Mouse (Mus musculus) forebrain, embryonic 13.5 days (tissue): ENCODE data around the gene Olfr105-ps. TPM values are rescaled to one million over a fixed set of nuclear protein-coding genes. Genes with fewer than 3 reads are reported as not detected.

Source experiments
- ATAC-seq: fragments of 200-750 bp; cut with Nextera tagmentation; 2 replicates; pipeline ENCODE4 v1.8.0; 2017
- H3K27ac ChIP-seq: fragments of 300-500 bp; sonication (generic); 2 replicates; pipeline ENCODE4 v1.5.1; 2015; ENCODE audit warnings: inconsistent platforms, mild to moderate bottlenecking, moderate library complexity
- H3K27me3 ChIP-seq: fragments of 300-500 bp; sonication (generic); 2 replicates; pipeline ENCODE4 v1.6.1; 2015; ENCODE audit warnings: mild to moderate bottlenecking, inconsistent platforms
- H3K36me3 ChIP-seq: fragments of 300-500 bp; sonication (generic); 2 replicates; pipeline ENCODE4 v1.6.1; 2015; ENCODE audit warnings: mild to moderate bottlenecking, inconsistent platforms; ENCODE audit not compliant: poor library complexity, severe bottlenecking
- H3K4me1 ChIP-seq: fragments of 300-500 bp; sonication (generic); 2 replicates; pipeline ENCODE4 v1.6.1; 2015; ENCODE audit warnings: inconsistent platforms
- H3K4me2 ChIP-seq: fragments of 300-500 bp; sonication (generic); 2 replicates; pipeline ENCODE4 v1.6.1; 2015; ENCODE audit warnings: inconsistent platforms, mild to moderate bottlenecking, moderate library complexity
- H3K4me3 ChIP-seq: fragments of 300-500 bp; sonication (generic); 2 replicates; pipeline ENCODE4 v1.5.1; 2015; ENCODE audit warnings: mild to moderate bottlenecking, inconsistent platforms
- H3K9ac ChIP-seq: fragments of 300-500 bp; sonication (generic); 2 replicates; pipeline ENCODE4 v1.6.1; 2015; ENCODE audit warnings: mild to moderate bottlenecking, inconsistent platforms
- H3K9me3 ChIP-seq: fragments of 300-500 bp; sonication (generic); replicated peaks from 2 replicates; pipeline ENCODE4 v1.6.1; 2016; ENCODE audit warnings: inconsistent platforms
- WGBS: fragments of 180-500 bp; shearing (Covaris S2); methylation state at CpG from one replicate; pipeline ENCODE4 v1.1.7; 2015; 5-methylcytosine and 5-hydroxymethylcytosine counted together
- polyA plus RNA-seq: library from polyadenylated mRNA; unstranded; fragments of >200 nt; fragmentation: Nextera tagmentation; extraction: Ambion mirVana; gene quantifications from 2 replicates; pipeline ENCODE4 v1.2.1, GENCODE M21; 2015

Olfr105-ps gene
- polyA plus RNA-seq = not detected in 2 replicates

GRCm38 (mm10) chr17:37378733-37379132, at the start of gene Olfr105-ps:
TSS of gene Olfr105-ps (plus strand) at chr17:37379033.
- no peaks in the 10 kb centered on the region for H3K36me3 ChIP-seq

GRCm38 (mm10) chr17:37339598-37339997, 39.2 kb upstream of the Olfr105-ps start, which contains the start of gene Olfr103:
TSS of gene Olfr103 (minus strand) at chr17:37339698.
- Histone ChIP-seq H3K27ac (no peak within 1 kb of the TSS), H3K9ac (no peak within 1 kb of the TSS), H3K4me2 (no peak within 1 kb of the TSS), H3K27me3 (no peaks in the 10 kb centered on the region), H3K9me3 (no peaks in the 10 kb centered on the region), H3K36me3 (no peaks in the 10 kb centered on the region), H3K4me3 (no peak within 1 kb of the TSS), H3K4me1 (no peaks in the 10 kb centered on the region)
- 90% methylated on average over 2 of the region's 2 CpGs for WGBS
- ATAC-seq = no peak

More at GRCm38 (mm10) chr17:37378733-37379132, at the start of gene Olfr105-ps:
- no peak within 1 kb of the TSS for H3K4me2 ChIP-seq
- ATAC-seq = no peak
- no peak within 1 kb of the TSS for H3K9ac ChIP-seq
- H3K27me3 ChIP-seq = no peaks in the 10 kb centered on the region
- H3K27ac ChIP-seq = no peak within 1 kb of the TSS
- H3K4me1 ChIP-seq = no peaks in the 10 kb centered on the region
- H3K9me3 ChIP-seq = no peaks in the 10 kb centered on the region
- no peak within 1 kb of the TSS for H3K4me3 ChIP-seq

- H3K4me2 ChIP-seq = no peak within 1 kb of the TSS
- H3K4me1 ChIP-seq = no peaks in the 10 kb centered on the region
- no peak for ATAC-seq
- H3K36me3 ChIP-seq = no peaks in the 10 kb centered on the region
- no peak within 1 kb of the TSS for H3K9ac ChIP-seq
- H3K4me3 ChIP-seq = no peak within 1 kb of the TSS
- H3K27ac ChIP-seq = no peak within 1 kb of the TSS
- H3K27me3 ChIP-seq = no peaks in the 10 kb centered on the region
- no peaks in the 10 kb centered on the region for H3K9me3 ChIP-seq
Observed at GRCm38 (mm10) chr17:37359282-37359681, 19.6 kb upstream of the Olfr105-ps start, which contains the start of gene Olfr104-ps. TSS of gene Olfr104-ps (plus strand) at chr17:37359582.

DNA sequence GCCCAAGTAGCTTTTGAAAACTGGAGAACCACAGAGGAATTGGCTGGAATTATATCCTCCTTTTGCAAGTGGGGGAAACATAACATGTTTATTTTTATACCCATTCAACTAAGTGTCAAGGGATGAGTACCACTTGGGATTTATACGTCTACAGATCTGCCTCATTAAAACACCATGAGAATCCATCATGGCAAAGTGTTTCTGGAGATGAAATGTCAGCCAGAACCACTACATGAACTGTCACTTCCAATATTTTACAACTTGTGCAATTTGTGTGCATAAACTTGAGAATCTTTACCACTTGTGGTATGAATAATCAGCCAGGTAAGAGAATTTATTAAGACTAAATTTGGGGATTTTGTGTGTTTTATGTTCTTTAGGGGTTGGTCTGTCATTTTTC, 11.3 kb downstream of the Olfr105-ps start, which contains the start of gene Olfr106-ps:
Olfr106-ps (plus strand) TSS at position 301 of the 400 bp plus-strand sequence.
- H3K27me3 ChIP-seq = no peaks in the 10 kb centered on the region
- no peak within 1 kb of the TSS for H3K4me3 ChIP-seq
- no peaks in the 10 kb centered on the region for H3K36me3 ChIP-seq
- H3K4me1 ChIP-seq = no peaks in the 10 kb centered on the region
- ATAC-seq = no peak
- no peak within 1 kb of the TSS for H3K27ac ChIP-seq
- 71% methylated on average over 1 of the region's 1 CpGs for whole genome bisulfite sequencing
- no peak within 1 kb of the TSS for H3K9ac ChIP-seq
- H3K4me2 ChIP-seq = no peak within 1 kb of the TSS
- no peaks in the 10 kb centered on the region for H3K9me3 ChIP-seq

- H3K4me1 ChIP-seq = no peaks in the 10 kb centered on the region
- H3K4me3 ChIP-seq = no peak within 1 kb of the TSS
- H3K9me3 ChIP-seq = no peaks in the 10 kb centered on the region
- H3K27me3 ChIP-seq = no peaks in the 10 kb centered on the region
- no peaks in the 10 kb centered on the region for H3K36me3 ChIP-seq
- H3K9ac ChIP-seq = no peak within 1 kb of the TSS
- ATAC-seq = no peak
- H3K27ac ChIP-seq = no peak within 1 kb of the TSS
- 84% methylated on average over 3 of the region's 3 CpGs for WGBS
- H3K4me2 ChIP-seq = no peak within 1 kb of the TSS
Observed at GRCm38 (mm10) chr17:37398926-37399325, 20.1 kb downstream of the Olfr105-ps start, which contains the start of gene Olfr107. TSS of gene Olfr107 (plus strand) at chr17:37399226.

- Histone ChIP-seq H3K4me3 (no peak overlapping the region), H3K4me2 (no peak overlapping the region), H3K27ac (no peak overlapping the region), H3K27me3 (no peaks in the 10 kb centered on the region), H3K9ac (no peak overlapping the region), H3K36me3 (no peaks in the 10 kb centered on the region), H3K4me1 (no peaks in the 10 kb centered on the region), H3K9me3 (0 out of 2 replicates have a peak, but pooled peaks cover 5% of the 10 kb centered on the region)
- no peak for ATAC-seq
Observed at GRCm38 (mm10) chr17:37413380-37413779, 34.5 kb downstream of the Olfr105-ps start.

Other genes with a start within 250 kb of the Olfr105-ps start
- not detected in 2 replicates for gene Olfr93, start 217.5 kb upstream of the Olfr105-ps start, polyA plus RNA-seq
- gene Ubd, start 185.1 kb upstream of the Olfr105-ps start, polyA plus RNA-seq = not detected in 2 replicates
- gene Olfr94, start 178.0 kb upstream of the Olfr105-ps start, polyA plus RNA-seq = not detected in 2 replicates
- not detected in 2 replicates for gene Olfr95, start 165.9 kb upstream of the Olfr105-ps start, polyA plus RNA-seq
- not detected in 2 replicates for gene Olfr96, start 158.9 kb upstream of the Olfr105-ps start, polyA plus RNA-seq
- gene Olfr97, start 141.7 kb upstream of the Olfr105-ps start, polyA plus RNA-seq = not detected in 2 replicates
- not detected in 2 replicates for gene Olfr98, start 115.3 kb upstream of the Olfr105-ps start, polyA plus RNA-seq
- 0.61 and 1.6 TPM in 2 replicates for gene H2-M3, start 108.8 kb upstream of the Olfr105-ps start, polyA plus RNA-seq
- gene Olfr99, start 95.6 kb upstream of the Olfr105-ps start, polyA plus RNA-seq = not detected in 2 replicates
- gene Olfr101, start 74.7 kb upstream of the Olfr105-ps start, polyA plus RNA-seq = not detected in 2 replicates
- gene Olfr102, start 62.0 kb upstream of the Olfr105-ps start, polyA plus RNA-seq = not detected in 2 replicates
- not detected in 2 replicates for gene Olfr103, start 39.3 kb upstream of the Olfr105-ps start, polyA plus RNA-seq
- not detected in 2 replicates for gene Olfr104-ps, start 19.5 kb upstream of the Olfr105-ps start, polyA plus RNA-seq
- not detected in 2 replicates for gene Olfr106-ps, start 11.4 kb downstream of the Olfr105-ps start, polyA plus RNA-seq
- not detected in 2 replicates for gene Olfr107, start 20.2 kb downstream of the Olfr105-ps start, polyA plus RNA-seq
- not detected in 2 replicates for gene Olfr108, start 66.4 kb downstream of the Olfr105-ps start, polyA plus RNA-seq
- gene Olfr109, start 79.9 kb downstream of the Olfr105-ps start, polyA plus RNA-seq = not detected in 2 replicates
- not detected in 2 replicates for gene H2-M2, start 104.5 kb downstream of the Olfr105-ps start, polyA plus RNA-seq
- gene Olfr110, start 113.4 kb downstream of the Olfr105-ps start, polyA plus RNA-seq = not detected in 2 replicates
- not detected in 2 replicates for gene Olfr111, start 129.0 kb downstream of the Olfr105-ps start, polyA plus RNA-seq
- not detected in 2 replicates for gene Olfr112, start 190.4 kb downstream of the Olfr105-ps start, polyA plus RNA-seq
- not detected in 2 replicates for gene Olfr113, start 198.6 kb downstream of the Olfr105-ps start, polyA plus RNA-seq
- gene Olfr114, start 213.7 kb downstream of the Olfr105-ps start, polyA plus RNA-seq = not detected in 2 replicates
- gene Olfr115, start 248.1 kb downstream of the Olfr105-ps start, polyA plus RNA-seq = not detected in 2 replicates
- not detected in 2 replicates for gene Olfr116, start 248.2 kb downstream of the Olfr105-ps start, polyA plus RNA-seq